Mouse (Mus musculus): ENCODE measurements around the gene Mrps17. TPM values are rescaled to one million over a fixed set of nuclear protein-coding genes. Genes with fewer than 3 reads are reported as not detected.
A peak's percentile ranks its signal among the peaks of the same experiment; 100 is the strongest.

Gene Mrps17
- polyA plus RNA-seq, 1 experiment, result 76.4 TPM

DNA sequence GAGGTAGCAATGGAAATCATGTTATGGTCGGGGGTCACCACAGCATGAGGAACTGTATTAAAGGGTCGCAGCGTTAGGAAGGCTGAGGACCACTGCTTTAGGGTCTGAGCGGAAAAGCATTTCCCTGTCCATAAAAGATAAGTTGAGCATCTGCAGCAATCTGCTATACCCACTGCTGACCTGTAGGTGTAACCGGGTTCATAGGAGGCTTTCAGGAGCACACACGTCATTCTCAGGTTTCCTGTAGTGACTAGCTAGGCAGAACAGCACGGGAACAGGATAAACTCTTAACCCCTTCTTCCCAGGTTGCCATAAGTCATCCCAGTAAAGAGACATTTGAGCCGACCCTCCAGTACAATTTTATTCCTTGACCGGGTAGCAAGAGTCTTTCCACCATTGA lies 1.7 kb downstream of the Mrps17 start:
- TF ChIP-seq POLR2A (IDR thresholded peaks at IDR 0.05; ENCODE audit: insufficient read depth, low read length) (no peak), CTCF (IDR thresholded peaks at IDR 0.05; ENCODE audit: low read depth, low read length) (no peak), EP300 (IDR thresholded peaks at IDR 0.05; ENCODE audit: insufficient read depth, low read depth, low read length) (no peak)
- Histone ChIP-seq H3K4me3 (ENCODE audit: low read depth, low read length) (no peak overlapping the region), H3K4me1 (ENCODE audit: control insufficient read depth, insufficient read depth, low read length) (no peaks in the 10 kb centered on the region), H3K9me3 (replicated peaks; ENCODE audit: control insufficient read depth, insufficient read depth, low read length, poor library complexity, severe bottlenecking) (no peaks in the 10 kb centered on the region), H3K9ac (ENCODE audit: low read depth, poor library complexity, severe bottlenecking) (no peak overlapping the region), H3K27ac (ENCODE audit: insufficient read depth, low read length) (no peak overlapping the region), H3K36me3 (ENCODE audit: control insufficient read depth, insufficient read depth, low read length, poor library complexity, severe bottlenecking) (peaks cover 15% of the 10 kb centered on the region), H3K27me3 (ENCODE audit: control insufficient read depth, insufficient read depth, low read length, poor library complexity, severe bottlenecking) (no peaks in the 10 kb centered on the region)

DNA sequence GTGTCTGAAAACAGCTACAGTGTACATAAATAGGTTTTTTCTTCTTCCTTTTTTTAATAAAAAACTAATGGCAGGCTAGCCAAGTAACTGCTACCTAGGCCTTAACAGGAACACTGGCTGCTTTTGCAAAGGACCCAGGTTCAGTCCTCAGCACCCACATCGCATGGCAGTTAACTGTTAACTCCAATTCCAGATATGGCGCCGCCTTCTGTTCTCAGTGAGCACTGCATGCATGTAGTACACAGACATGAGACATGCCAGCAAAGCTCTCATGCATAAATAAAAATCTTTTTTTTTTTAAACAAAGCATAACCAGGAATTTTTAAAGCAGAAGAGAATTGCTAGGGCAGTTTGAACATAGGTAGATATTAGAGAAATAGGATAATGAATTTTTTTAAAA lies 4.9 kb downstream of the Mrps17 start:
- no peak for TF ChIP-seq EP300 (IDR thresholded peaks at IDR 0.05; ENCODE audit: insufficient read depth, low read depth, low read length)
- TF ChIP-seq POLR2A (IDR thresholded peaks at IDR 0.05; ENCODE audit: insufficient read depth, low read length), result no peak
- TF ChIP-seq CTCF (IDR thresholded peaks at IDR 0.05; ENCODE audit: low read depth, low read length), result peak; percentile 3
- H3K27ac ChIP-seq (ENCODE audit: insufficient read depth, low read length), result no peak overlapping the region
- H3K9ac ChIP-seq (ENCODE audit: low read depth, poor library complexity, severe bottlenecking), result no peak overlapping the region
- H3K4me3 ChIP-seq (ENCODE audit: low read depth, low read length), result no peak overlapping the region
- H3K36me3 ChIP-seq (ENCODE audit: control insufficient read depth, insufficient read depth, low read length, poor library complexity, severe bottlenecking), result peaks cover 15% of the 10 kb centered on the region
- no peaks in the 10 kb centered on the region for H3K27me3 ChIP-seq (ENCODE audit: control insufficient read depth, insufficient read depth, low read length, poor library complexity, severe bottlenecking)
- no peaks in the 10 kb centered on the region for H3K9me3 ChIP-seq (replicated peaks; ENCODE audit: control insufficient read depth, insufficient read depth, low read length, poor library complexity, severe bottlenecking)
- no peaks in the 10 kb centered on the region for H3K4me1 ChIP-seq (ENCODE audit: control insufficient read depth, insufficient read depth, low read length)

DNA sequence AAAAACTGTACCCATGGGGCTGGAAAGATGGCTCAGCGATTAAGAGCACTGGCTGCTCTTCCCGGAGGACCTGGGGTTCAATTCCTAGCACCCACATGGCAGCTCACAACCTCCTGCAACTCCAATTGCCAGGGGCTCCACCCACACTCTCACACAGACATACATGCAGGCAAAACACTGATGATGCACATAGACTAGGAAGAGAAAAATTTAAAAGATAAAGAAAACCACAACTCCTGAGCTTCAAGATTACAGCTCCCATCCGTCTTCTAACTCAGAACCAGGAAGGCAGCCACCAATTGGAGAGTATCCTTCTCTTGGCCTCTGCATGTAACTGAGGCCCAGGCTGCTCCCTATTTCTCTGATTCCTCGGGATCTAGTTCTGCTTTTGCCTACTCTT lies 9.0 kb downstream of the Mrps17 start:
- H3K4me1 ChIP-seq (ENCODE audit: control insufficient read depth, insufficient read depth, low read length), result peaks cover 2% of the 10 kb centered on the region
- H3K27me3 ChIP-seq (ENCODE audit: control insufficient read depth, insufficient read depth, low read length, poor library complexity, severe bottlenecking), result no peaks in the 10 kb centered on the region
- no peak overlapping the region for H3K4me3 ChIP-seq (ENCODE audit: low read depth, low read length)
- TF ChIP-seq EP300 (IDR thresholded peaks at IDR 0.05; ENCODE audit: insufficient read depth, low read depth, low read length), result no peak
- no peaks in the 10 kb centered on the region for H3K9me3 ChIP-seq (replicated peaks; ENCODE audit: control insufficient read depth, insufficient read depth, low read length, poor library complexity, severe bottlenecking)
- no peak overlapping the region for H3K27ac ChIP-seq (ENCODE audit: insufficient read depth, low read length)
- no peaks in the 10 kb centered on the region for H3K36me3 ChIP-seq (ENCODE audit: control insufficient read depth, insufficient read depth, low read length, poor library complexity, severe bottlenecking)
- peak overlapping the region; percentile 46 for H3K9ac ChIP-seq (ENCODE audit: low read depth, poor library complexity, severe bottlenecking)

DNA sequence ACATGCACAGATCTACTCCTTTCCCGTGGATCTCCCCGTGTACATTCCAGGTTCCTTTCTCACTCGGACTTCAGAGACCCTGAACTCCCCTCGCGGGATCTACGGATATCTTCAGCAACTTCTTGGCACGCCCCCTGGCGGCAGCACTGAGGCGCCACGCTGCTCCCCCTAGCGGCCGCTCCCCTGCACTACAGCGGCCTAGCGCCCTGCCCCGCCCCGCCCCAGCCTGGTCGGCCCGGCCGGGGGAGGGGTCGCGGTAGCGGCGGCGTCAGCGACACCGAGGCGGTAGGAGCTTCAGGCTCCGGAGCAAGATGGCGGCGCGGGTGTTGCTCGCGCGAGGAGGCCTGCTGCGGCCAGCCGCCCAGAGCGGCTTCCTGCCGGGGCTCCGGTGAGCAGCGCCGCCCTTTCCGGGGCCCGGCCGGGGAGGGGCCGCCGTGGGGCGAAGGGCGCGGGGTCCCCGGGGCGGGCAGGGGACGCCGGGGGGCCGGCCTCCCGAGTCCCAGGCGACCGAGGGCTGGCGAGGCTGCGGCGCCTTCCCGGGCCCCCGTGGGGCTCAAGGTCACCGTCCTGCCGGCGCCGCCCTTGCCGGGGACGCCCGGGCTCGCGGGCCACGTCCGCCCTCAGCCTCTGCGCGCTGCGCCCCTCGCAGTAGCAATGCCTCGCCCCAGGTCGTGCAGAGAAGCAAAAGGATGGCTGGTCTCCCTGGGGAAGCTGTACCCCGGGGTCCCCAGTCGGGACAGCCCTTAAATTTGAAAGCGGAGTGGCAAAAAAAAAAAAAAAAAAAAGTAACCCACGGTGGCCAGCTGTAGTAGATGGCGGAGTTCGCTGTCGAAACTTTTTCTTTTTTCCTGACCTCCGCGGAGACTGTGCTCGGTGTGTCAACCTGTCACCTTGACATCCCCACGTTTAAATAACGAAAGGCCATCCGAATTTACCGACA lies 9.8 kb downstream of the Mrps17 start, which contains the start of gene Nipsnap2:
TSS of gene Nipsnap2 (plus strand) at position 230 of the 940 bp plus-strand sequence.
- peak within 1 kb of the TSS; percentile 71 for H3K4me3 ChIP-seq (ENCODE audit: low read depth, low read length)
- no peak within 1 kb of the TSS for H3K27ac ChIP-seq (ENCODE audit: insufficient read depth, low read length)
- no peaks in the 10 kb centered on the region for H3K27me3 ChIP-seq (ENCODE audit: control insufficient read depth, insufficient read depth, low read length, poor library complexity, severe bottlenecking)
- TF ChIP-seq EP300 (IDR thresholded peaks at IDR 0.05; ENCODE audit: insufficient read depth, low read depth, low read length), result 0 out of 2 replicates have a peak, but pooled peaks have one; percentile 32
- TF ChIP-seq POLR2A (IDR thresholded peaks at IDR 0.05; ENCODE audit: insufficient read depth, low read length), result peak; percentile 19
- TF ChIP-seq CTCF (IDR thresholded peaks at IDR 0.05; ENCODE audit: low read depth, low read length), result peak; percentile 100
- H3K4me1 ChIP-seq (ENCODE audit: control insufficient read depth, insufficient read depth, low read length), result peaks cover 2% of the 10 kb centered on the region
- no peaks in the 10 kb centered on the region for H3K36me3 ChIP-seq (ENCODE audit: control insufficient read depth, insufficient read depth, low read length, poor library complexity, severe bottlenecking)
- H3K9me3 ChIP-seq (replicated peaks; ENCODE audit: control insufficient read depth, insufficient read depth, low read length, poor library complexity, severe bottlenecking), result no peaks in the 10 kb centered on the region
- peak within 1 kb of the TSS; percentile 87 for H3K9ac ChIP-seq (ENCODE audit: low read depth, poor library complexity, severe bottlenecking)

DNA sequence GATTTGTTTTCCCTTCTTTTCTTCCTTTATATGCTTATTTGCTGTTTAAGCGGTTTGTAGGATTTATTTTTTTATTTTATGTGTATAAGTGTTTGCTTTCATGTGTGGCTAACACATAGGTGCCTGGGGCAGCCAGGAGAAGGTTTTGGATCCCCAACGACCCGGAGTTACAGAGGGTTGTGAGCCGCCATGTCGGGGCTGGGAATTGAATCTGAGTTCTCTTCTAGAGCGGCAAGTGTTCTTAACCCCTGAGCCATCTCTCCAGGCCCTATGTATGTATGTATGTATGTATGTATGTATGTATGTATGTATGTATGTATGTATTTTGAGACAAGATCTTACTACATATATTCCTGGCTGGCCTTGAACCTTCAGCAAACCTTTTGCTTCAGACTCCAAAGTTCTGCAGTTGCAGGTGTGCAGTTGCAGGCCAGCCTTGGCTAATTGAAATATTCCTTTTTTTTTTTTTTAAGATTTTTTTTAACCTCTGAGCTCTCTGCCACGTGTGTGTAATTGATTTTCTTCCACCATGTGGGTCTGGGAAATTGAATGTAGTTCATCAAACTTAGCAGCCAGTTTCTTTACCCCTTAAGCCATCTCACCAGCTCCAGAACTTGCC lies 10.6 kb downstream of the Mrps17 start:
- Histone ChIP-seq H3K4me3 (ENCODE audit: low read depth, low read length) (peak overlapping the region; percentile 71), H3K9ac (ENCODE audit: low read depth, poor library complexity, severe bottlenecking) (peak overlapping the region; percentile 87), H3K9me3 (replicated peaks; ENCODE audit: control insufficient read depth, insufficient read depth, low read length, poor library complexity, severe bottlenecking) (no peaks in the 10 kb centered on the region), H3K27me3 (ENCODE audit: control insufficient read depth, insufficient read depth, low read length, poor library complexity, severe bottlenecking) (no peaks in the 10 kb centered on the region), H3K36me3 (ENCODE audit: control insufficient read depth, insufficient read depth, low read length, poor library complexity, severe bottlenecking) (no peaks in the 10 kb centered on the region), H3K4me1 (ENCODE audit: control insufficient read depth, insufficient read depth, low read length) (peaks cover 4% of the 10 kb centered on the region), H3K27ac (ENCODE audit: insufficient read depth, low read length) (no peak overlapping the region)
- TF ChIP-seq POLR2A (IDR thresholded peaks at IDR 0.05; ENCODE audit: insufficient read depth, low read length) (no peak), CTCF (IDR thresholded peaks at IDR 0.05; ENCODE audit: low read depth, low read length) (no peak), EP300 (IDR thresholded peaks at IDR 0.05; ENCODE audit: insufficient read depth, low read depth, low read length) (no peak)

DNA sequence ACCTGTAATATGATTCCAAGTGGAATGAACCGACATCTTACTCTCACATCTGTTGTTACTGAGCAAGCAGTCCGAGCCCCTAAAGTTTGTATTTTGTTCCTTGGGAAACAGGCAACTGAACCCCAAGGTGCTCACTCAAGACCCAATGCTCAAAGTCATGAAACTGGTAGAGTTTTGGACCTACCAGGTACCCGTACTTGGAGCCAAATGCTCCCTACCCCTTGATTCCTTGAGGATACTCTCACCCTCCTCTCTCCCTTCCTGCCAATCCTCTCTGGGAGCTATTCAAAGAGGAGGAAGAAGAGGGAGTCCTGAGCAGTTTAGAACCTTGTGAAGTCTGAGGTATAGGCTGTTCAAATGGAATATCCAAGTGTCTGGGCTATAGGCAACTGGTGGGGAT lies 11.5 kb downstream of the Mrps17 start:
- Histone ChIP-seq H3K4me3 (ENCODE audit: low read depth, low read length) (no peak overlapping the region), H3K9me3 (replicated peaks; ENCODE audit: control insufficient read depth, insufficient read depth, low read length, poor library complexity, severe bottlenecking) (no peaks in the 10 kb centered on the region), H3K4me1 (ENCODE audit: control insufficient read depth, insufficient read depth, low read length) (peaks cover 4% of the 10 kb centered on the region), H3K9ac (ENCODE audit: low read depth, poor library complexity, severe bottlenecking) (peak overlapping the region; percentile 87; the same call in 1 of the 2 replicates), H3K27me3 (ENCODE audit: control insufficient read depth, insufficient read depth, low read length, poor library complexity, severe bottlenecking) (no peaks in the 10 kb centered on the region), H3K27ac (ENCODE audit: insufficient read depth, low read length) (no peak overlapping the region), H3K36me3 (ENCODE audit: control insufficient read depth, insufficient read depth, low read length, poor library complexity, severe bottlenecking) (no peaks in the 10 kb centered on the region)
- no peak for TF ChIP-seq CTCF (IDR thresholded peaks at IDR 0.05; ENCODE audit: low read depth, low read length)
- TF ChIP-seq POLR2A (IDR thresholded peaks at IDR 0.05; ENCODE audit: insufficient read depth, low read length), result no peak
- no peak for TF ChIP-seq EP300 (IDR thresholded peaks at IDR 0.05; ENCODE audit: insufficient read depth, low read depth, low read length)
